Mouse (Mus musculus) cortical plate, adult 2 months (tissue): ENCODE results near the gene Zc3h12a. TPM values are rescaled to one million over a fixed set of nuclear protein-coding genes. Genes with fewer than 3 reads are reported as not detected.

Experiments used
- H3K27ac ChIP-seq: fragments of 200-500 bp; 2 replicates; pipeline ENCODE4 v1.5.1; 2012; ENCODE audit warnings: low read length, control low read depth, inconsistent platforms; ENCODE audit not compliant: insufficient read depth
- H3K4me1 ChIP-seq: fragments of 200-500 bp; 2 replicates; pipeline ENCODE4 v1.6.1; 2011; ENCODE audit warnings: low read length; ENCODE audit not compliant: control insufficient read depth, insufficient read depth
- H3K4me3 ChIP-seq: fragments of 200-500 bp; 2 replicates; pipeline ENCODE4 v1.5.1; 2011; ENCODE audit warnings: mild to moderate bottlenecking, low read length, control low read depth; ENCODE audit not compliant: insufficient read depth
- CTCF ChIP-seq: fragments of 200-500 bp; IDR thresholded peaks from 2 replicates; pipeline ENCODE4 v1.5.1; 2011; ENCODE audit warnings: mild to moderate bottlenecking, control low read depth, low read length; ENCODE audit not compliant: insufficient read depth; ENCODE audit errors: extremely low read depth
- POLR2A ChIP-seq: fragments of 200-500 bp; IDR thresholded peaks from 2 replicates; pipeline ENCODE4 v1.6.1; 2011; ENCODE audit warnings: mild to moderate bottlenecking, low read length, control low read depth; ENCODE audit not compliant: insufficient read depth; ENCODE audit errors: extremely low read depth
- polyA plus RNA-seq: library from polyadenylated mRNA; depleted of rRNA; stranded (reverse); fragments of >200 nt; gene quantifications from 2 replicates; pipeline ENCODE4 v1.2.3, GENCODE M21; 2012

The Zc3h12a gene
- polyA plus RNA-seq, 1 experiment: 1.5 TPM

GRCm38 (mm10) chr4:125147970-125148369, 20.3 kb upstream of the Zc3h12a start:
- TF ChIP-seq POLR2A (no peak), CTCF (no peak)
- H3K4me3 ChIP-seq: no peak overlapping the region
- peaks cover 2% of the 10 kb centered on the region; the same call in 1 of the 2 replicates for H3K4me1 ChIP-seq
- no peak overlapping the region for H3K27ac ChIP-seq

- TF ChIP-seq CTCF (no peak), POLR2A (no peak)
- no peak overlapping the region for H3K27ac ChIP-seq
- H3K4me3 ChIP-seq: no peak overlapping the region
- peaks cover 2% of the 10 kb centered on the region; the same call in 1 of the 2 replicates for H3K4me1 ChIP-seq
Observed at GRCm38 (mm10) chr4:125145213-125145612, 17.6 kb upstream of the Zc3h12a start.

GRCm38 (mm10) chr4:125144627-125145026, 17.0 kb upstream of the Zc3h12a start:
- TF ChIP-seq CTCF: no peak
- no peak for TF ChIP-seq POLR2A
- no peak overlapping the region for H3K4me3 ChIP-seq

GRCm38 (mm10) chr4:125144211-125144610, 16.6 kb upstream of the Zc3h12a start:
- H3K4me1 ChIP-seq: peaks cover 2% of the 10 kb centered on the region; the same call in 1 of the 2 replicates
- H3K4me3 ChIP-seq: no peak overlapping the region
- TF ChIP-seq POLR2A: no peak
- no peak overlapping the region for H3K27ac ChIP-seq

More at GRCm38 (mm10) chr4:125144627-125145026, 17.0 kb upstream of the Zc3h12a start:
- H3K27ac ChIP-seq: 0 out of 2 replicates have a peak overlapping the region, but pooled peaks have one; percentile 7
- peaks cover 2% of the 10 kb centered on the region; the same call in 1 of the 2 replicates for H3K4me1 ChIP-seq

GRCm38 (mm10) chr4:125138321-125138720, 10.7 kb upstream of the Zc3h12a start:
- Histone ChIP-seq H3K4me1 (no peaks in the 10 kb centered on the region), H3K27ac (no peak overlapping the region), H3K4me3 (no peak overlapping the region)
- TF ChIP-seq POLR2A (no peak), CTCF (no peak)

- no peak overlapping the region for H3K4me3 ChIP-seq
- H3K4me1 ChIP-seq: no peaks in the 10 kb centered on the region
- no peak for TF ChIP-seq POLR2A
- TF ChIP-seq CTCF: no peak
- H3K27ac ChIP-seq: no peak overlapping the region
Observed at GRCm38 (mm10) chr4:125136303-125136888, 8.8 kb upstream of the Zc3h12a start.

- Histone ChIP-seq H3K4me3 (no peak overlapping the region), H3K4me1 (no peaks in the 10 kb centered on the region), H3K27ac (no peak overlapping the region)
- TF ChIP-seq CTCF: no peak
- no peak for TF ChIP-seq POLR2A
Observed at GRCm38 (mm10) chr4:125135076-125135855, 7.6 kb upstream of the Zc3h12a start.

- H3K4me3 ChIP-seq: no peak overlapping the region
- no peak for TF ChIP-seq POLR2A
- no peak for TF ChIP-seq CTCF
- no peaks in the 10 kb centered on the region for H3K4me1 ChIP-seq
Observed at GRCm38 (mm10) chr4:125134631-125135030, 7.0 kb upstream of the Zc3h12a start.

GRCm38 (mm10) chr4:125134192-125134591, 6.6 kb upstream of the Zc3h12a start:
- H3K4me3 ChIP-seq: no peak overlapping the region
- TF ChIP-seq POLR2A: no peak
- no peak for TF ChIP-seq CTCF
- no peaks in the 10 kb centered on the region for H3K4me1 ChIP-seq
- no peak overlapping the region for H3K27ac ChIP-seq

More at GRCm38 (mm10) chr4:125134631-125135030, 7.0 kb upstream of the Zc3h12a start:
- H3K27ac ChIP-seq: no peak overlapping the region

GRCm38 (mm10) chr4:125132394-125132793, 4.8 kb upstream of the Zc3h12a start:
- no peak overlapping the region for H3K4me3 ChIP-seq
- no peak overlapping the region for H3K27ac ChIP-seq
- TF ChIP-seq POLR2A (no peak), CTCF (peak; percentile 75)
- no peaks in the 10 kb centered on the region for H3K4me1 ChIP-seq
